Mouse (Mus musculus) brain, embryonic 14.5 days (tissue): ENCODE measurements around the gene Siah1a.

Experiments
- CTCF ChIP-seq: fragments of 200-500 bp; IDR thresholded peaks from 2 replicates; pipeline ENCODE4 v1.5.1; 2012; ENCODE audit warnings: inconsistent platforms, mild to moderate bottlenecking, moderate library complexity, borderline replicate concordance; ENCODE audit not compliant: insufficient read depth, insufficient read length; ENCODE audit errors: extremely low read depth
- POLR2A ChIP-seq: fragments of 200-500 bp; IDR thresholded peaks from 2 replicates; pipeline ENCODE4 v1.6.1; 2012; ENCODE audit warnings: mild to moderate bottlenecking, inconsistent platforms, borderline replicate concordance; ENCODE audit not compliant: poor library complexity, insufficient read depth, insufficient read length, severe bottlenecking; ENCODE audit errors: extremely low read depth

DNA sequence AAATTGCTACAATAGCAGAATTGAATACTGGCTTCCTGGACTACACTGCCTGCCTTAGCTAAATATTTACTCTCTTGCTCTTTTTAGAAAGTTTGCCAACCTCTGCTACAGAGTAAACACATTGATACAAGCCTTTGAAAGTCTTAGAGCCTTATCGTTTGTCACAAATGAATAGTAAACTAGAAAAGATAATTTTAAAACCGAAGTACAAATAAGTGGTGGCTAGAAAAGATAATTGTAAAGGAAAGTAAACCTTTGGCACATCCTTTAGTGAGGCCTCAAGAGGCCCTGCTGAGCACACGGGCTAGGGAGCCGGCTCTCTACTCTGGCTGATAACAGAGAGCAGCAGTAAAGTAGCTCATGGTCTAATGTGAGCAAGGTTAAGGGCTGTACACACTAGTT lies 13.4 kb upstream of the Siah1a start:
- TF ChIP-seq CTCF (no peak), POLR2A (no peak)
